Comparison of ENCODE assay signal across 8 mouse cellular contexts in the genomic region with DNA sequence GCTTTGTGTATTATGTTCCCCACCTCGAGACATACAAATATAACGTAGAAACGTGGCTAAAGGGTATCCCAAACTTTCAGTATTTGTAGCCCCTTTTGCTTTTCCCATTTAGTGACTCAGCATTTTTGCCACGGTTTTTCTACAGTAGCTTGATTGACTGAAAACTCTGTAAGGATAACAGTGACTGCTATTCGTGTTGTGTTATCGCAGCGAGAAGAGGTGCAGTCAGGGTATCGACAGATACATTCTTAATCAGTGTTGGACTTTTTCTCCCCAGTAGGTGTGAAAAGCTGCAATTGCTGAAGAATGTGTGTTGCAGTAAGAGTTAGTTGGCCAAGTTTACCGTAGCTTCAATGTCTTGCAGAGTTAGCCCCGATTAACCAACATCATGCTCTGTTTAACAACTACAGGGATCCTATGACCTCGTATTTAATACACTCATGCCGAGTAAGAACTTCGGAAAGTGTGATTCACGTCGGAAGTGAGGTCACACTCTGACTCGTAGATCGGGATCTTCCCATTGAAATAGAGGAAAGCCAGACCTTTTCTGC. TPM values are rescaled to one million over a fixed set of nuclear protein-coding genes. Genes with fewer than 3 reads are reported as not detected.
A peak's percentile ranks its signal among the peaks of the same experiment; 100 is the strongest.
DNase-seq lines count a peak whose midpoint lies in the region; ATAC-seq lines count a peak whose summit lies in the region.

No protein-coding gene starts in this region.

- 16% methylated on average over 17 of the region's 17 CpGs for WGBS in neural tube, embryonic 11.5 days
- WGBS in heart, embryonic 15.5 days: 2% methylated on average over 17 of the region's 17 CpGs
- WGBS in large intestine, adult 2 months: 1% methylated on average over 17 of the region's 17 CpGs
- 21% methylated on average over 17 of the region's 17 CpGs for WGBS in midbrain, embryonic 11.5 days

- peak overlapping the region; percentile 86 for H3K4me2 ChIP-seq in neural tube, embryonic 11.5 days (ENCODE audit: low read depth)
- H3K4me2 ChIP-seq in heart, embryonic 15.5 days: peak overlapping the region; percentile 74
- peak overlapping the region; percentile 83 for H3K4me2 ChIP-seq in midbrain, embryonic 11.5 days

- no peak overlapping the region for H3K27ac ChIP-seq in neural tube, embryonic 11.5 days (ENCODE audit: low read depth, low read length)
- peak overlapping the region; percentile 93 for H3K27ac ChIP-seq in heart, embryonic 15.5 days
- H3K27ac ChIP-seq in midbrain, embryonic 11.5 days (ENCODE audit: low read depth, low read length): no peak overlapping the region

- no peaks in the 10 kb centered on the region for H3K36me3 ChIP-seq in neural tube, embryonic 11.5 days (ENCODE audit: control insufficient read depth, insufficient read depth, low read length)
- H3K36me3 ChIP-seq in heart, embryonic 15.5 days: no peaks in the 10 kb centered on the region
- no peaks in the 10 kb centered on the region for H3K36me3 ChIP-seq in midbrain, embryonic 11.5 days (ENCODE audit: control insufficient read depth, insufficient read depth, low read length)

- peaks cover 11% of the 10 kb centered on the region for H3K4me1 ChIP-seq in neural tube, embryonic 11.5 days (ENCODE audit: control insufficient read depth, insufficient read depth, low read length)
- H3K4me1 ChIP-seq in heart, embryonic 15.5 days (replicated peaks): peaks cover 51% of the 10 kb centered on the region
- peaks cover 15% of the 10 kb centered on the region for H3K4me1 ChIP-seq in midbrain, embryonic 11.5 days (ENCODE audit: control insufficient read depth, insufficient read depth, low read length)

- H3K27me3 ChIP-seq in neural tube, embryonic 11.5 days (ENCODE audit: control insufficient read depth, insufficient read depth, low read length): no peaks in the 10 kb centered on the region
- H3K27me3 ChIP-seq in heart, embryonic 15.5 days: no peaks in the 10 kb centered on the region
- no peaks in the 10 kb centered on the region for H3K27me3 ChIP-seq in midbrain, embryonic 11.5 days (ENCODE audit: control insufficient read depth, insufficient read depth, low read length)

- no peak for DNase-seq in neural tube, embryonic 11.5 days (ENCODE audit: low spot score)
- no peak for DNase-seq in neural tube, embryonic 10.5 days (ENCODE audit: extremely low spot score, low spot score)
- DNase-seq in embryo, embryonic 11 days: peak; percentile 48
- peak; percentile 86 for DNase-seq in large intestine, adult 2 months (ENCODE audit: low read depth, low spot score)
- no peak for DNase-seq in midbrain, embryonic 11.5 days (ENCODE audit: low spot score, missing footprints)
- DNase-seq in spleen, adult 12 weeks (ENCODE audit: low spot score): no peak
- no peak for DNase-seq in gastrocnemius, postnatal 10 days

- peak overlapping the region; percentile 83 for H3K9ac ChIP-seq in neural tube, embryonic 11.5 days (ENCODE audit: low read length)
- peak overlapping the region; percentile 91 for H3K9ac ChIP-seq in heart, embryonic 15.5 days
- H3K9ac ChIP-seq in midbrain, embryonic 11.5 days (ENCODE audit: low read length): peak overlapping the region; percentile 90

- no peak for ATAC-seq in neural tube, embryonic 11.5 days (ENCODE audit: insufficient read depth, low FRiP score, low TSS enrichment)
- ATAC-seq in heart, embryonic 15.5 days (replicated peaks; ENCODE audit: insufficient number of reproducible peaks, insufficient read depth, low FRiP score, low read depth): no peak
- no peak for ATAC-seq in midbrain, embryonic 11.5 days (ENCODE audit: low FRiP score)

- H3K4me3 ChIP-seq in neural tube, embryonic 11.5 days (ENCODE audit: low read depth, low read length): peak overlapping the region; percentile 97
- peak overlapping the region; percentile 91 for H3K4me3 ChIP-seq in heart, embryonic 15.5 days
- peak overlapping the region; percentile 76 for H3K4me3 ChIP-seq in midbrain, embryonic 11.5 days (ENCODE audit: low read depth, low read length)

- H3K9me3 ChIP-seq in neural tube, embryonic 11.5 days (ENCODE audit: control insufficient read depth, low read length): no peaks in the 10 kb centered on the region
- no peaks in the 10 kb centered on the region for H3K9me3 ChIP-seq in heart, embryonic 15.5 days (replicated peaks)
- H3K9me3 ChIP-seq in midbrain, embryonic 11.5 days (ENCODE audit: control insufficient read depth, low read length): no peaks in the 10 kb centered on the region

RNA-seq across cellular contexts. Expression of gene Lrrfip2, which starts 1.6 kb away (rescaled TPM):
- 50.8 and 51.3 TPM in 2 replicates for polyA plus RNA-seq in neural tube, embryonic 11.5 days (2014; fragmentation: Nextera tagmentation; extraction: Ambion mirVana)
- polyA plus RNA-seq in heart, embryonic 15.5 days (2015; fragmentation: Nextera tagmentation; extraction: Ambion mirVana): 64.2 and 64.9 TPM in 2 replicates
- polyA plus RNA-seq in large intestine, adult 2 months (2012; rRNA removed): 12.7 and 16.4 TPM in 2 replicates
- polyA plus RNA-seq in midbrain, embryonic 11.5 days (2014; fragmentation: Nextera tagmentation; extraction: Ambion mirVana): 46.3 and 49.9 TPM in 2 replicates
- total RNA-seq in gastrocnemius, postnatal 10 days (2021): 10 to 100 TPM; 72.3 to 80.8 TPM

Comparison
In these comparisons a context has a peak if more than half of its experiments do, and no peak if none do; other contexts are left out.
1. DNase-seq: peak in embryo, embryonic 11 days (single experiment) and large intestine, adult 2 months (single experiment); none in neural tube, embryonic 11.5 days (single experiment), neural tube, embryonic 10.5 days (single experiment), midbrain, embryonic 11.5 days (single experiment), spleen, adult 12 weeks (single experiment) and gastrocnemius, postnatal 10 days (single experiment).
2. Peak in every context shown above with its lines, with median percentiles within 50 percentile points of each other: H3K4me2 ChIP-seq, H3K4me3 ChIP-seq and H3K9ac ChIP-seq.